Comparison of ENCODE assay signal across 24 mouse cellular contexts in genomic region chr4:39493596-39493995, GRCm38 (mm10). TPM values are rescaled to one million over a fixed set of nuclear protein-coding genes. Genes with fewer than 3 reads are reported as not detected.
DNase-seq lines count a peak whose midpoint lies in the region; ATAC-seq and TF ChIP-seq lines count a peak whose summit lies in the region.
"Had no signal": no experiment of that assay in that cellular context is flagged by ENCODE, and none has a peak within 500 bp of the region (broad histone marks: within the 10 kb centered on the region; RNA-seq: fewer than 3 reads in every experiment).

No protein-coding gene starts in this region.

- peak; percentile 5 for DNase-seq in thymus, postnatal 0 days (ENCODE audit: low spot score)
- no peak for DNase-seq in thymus, postnatal 10 days (ENCODE audit: low spot score in 2 of 2)
- DNase-seq in CH12.LX (ENCODE audit: extremely low read depth) = peak; percentile 3
- DNase-seq in cerebellum, adult 18-20 months = no peak
- DNase-seq: adrenal gland, postnatal 10 days; B cell, adult 2 months; cerebellum, adult 11 months; cerebellum, adult 9-10 months; cerebellum, postnatal 25 days; gastrocnemius, postnatal 36 days; heart, adult 18-20 months; heart, postnatal 10 days; heart, postnatal 4 days had no signal

- ATAC-seq in liver, embryonic 16.5 days (ENCODE audit: low read depth) = 0 out of 2 replicates have a peak, but pooled peaks have one; percentile 41
- ATAC-seq in liver, embryonic 12.5 days = no peak
- ATAC-seq: CD4-positive, CD25-positive, alpha-beta regulatory T cell, adult 4 months; forebrain, embryonic 15.5 days had no signal

- no peaks in the 10 kb centered on the region for H3K4me1 ChIP-seq in liver, embryonic 16.5 days (ENCODE audit: control insufficient read depth, low read depth, low read length)
- H3K4me1 ChIP-seq in liver, embryonic 12.5 days = no peaks in the 10 kb centered on the region
- no peaks in the 10 kb centered on the region for H3K4me1 ChIP-seq in CH12.LX (ENCODE audit: control insufficient read depth in 1 of 2, insufficient read depth in 2 of 2)
- H3K4me1 ChIP-seq: embryonic facial prominence, embryonic 12.5 days; forebrain, embryonic 15.5 days; heart, embryonic 10.5 days; hindbrain, embryonic 12.5 days had no signal

- H3K27ac ChIP-seq in liver, embryonic 16.5 days (ENCODE audit: low read length) = no peak overlapping the region
- H3K27ac ChIP-seq in liver, embryonic 12.5 days = no peak overlapping the region
- no peak overlapping the region for H3K27ac ChIP-seq in CH12.LX (ENCODE audit: insufficient read depth, low read depth)
- H3K27ac ChIP-seq: embryonic facial prominence, embryonic 12.5 days; forebrain, embryonic 15.5 days; heart, embryonic 10.5 days; hindbrain, embryonic 12.5 days had no signal

- no peaks in the 10 kb centered on the region for H3K9me3 ChIP-seq in liver, embryonic 16.5 days (replicated peaks; ENCODE audit: control insufficient read depth, low read length)
- no peaks in the 10 kb centered on the region for H3K9me3 ChIP-seq in liver, embryonic 12.5 days (replicated peaks)
- H3K9me3 ChIP-seq in CH12.LX (replicated peaks; ENCODE audit: low read length) = peaks cover 5% of the 10 kb centered on the region
- H3K9me3 ChIP-seq: embryonic facial prominence, embryonic 12.5 days; forebrain, embryonic 15.5 days; heart, embryonic 10.5 days; hindbrain, embryonic 12.5 days had no signal

- no peak overlapping the region for H3K4me2 ChIP-seq in liver, embryonic 16.5 days (ENCODE audit: low read depth, low read length)
- H3K4me2 ChIP-seq in liver, embryonic 12.5 days = no peak overlapping the region
- H3K4me2 ChIP-seq in CH12.LX (ENCODE audit: insufficient read depth, low read depth, poor library complexity, severe bottlenecking) = no peak overlapping the region
- H3K4me2 ChIP-seq: embryonic facial prominence, embryonic 12.5 days; forebrain, embryonic 15.5 days; hindbrain, embryonic 12.5 days had no signal

- TF ChIP-seq POLR2A in CH12.LX (IDR thresholded peaks at IDR 0.05; ENCODE audit: low read depth, low read length) = no peak

- no peak for TF ChIP-seq EP300 in CH12.LX (IDR thresholded peaks at IDR 0.05; ENCODE audit: low read length)

- H3K79me2 ChIP-seq in CH12.LX (replicated peaks; ENCODE audit: control insufficient read depth, extremely low read depth, insufficient read depth, poor library complexity, severe bottlenecking) = no peaks in the 10 kb centered on the region

- no peaks in the 10 kb centered on the region for H3K36me3 ChIP-seq in liver, embryonic 16.5 days (ENCODE audit: control insufficient read depth, insufficient read depth)
- no peaks in the 10 kb centered on the region for H3K36me3 ChIP-seq in liver, embryonic 12.5 days
- H3K36me3 ChIP-seq in CH12.LX (replicated peaks in 1 of 2; ENCODE audit: control insufficient read depth in 1 of 2, insufficient read depth in 1 of 2, low read length in 1 of 2) = no peaks in the 10 kb centered on the region
- H3K36me3 ChIP-seq: embryonic facial prominence, embryonic 12.5 days; forebrain, embryonic 15.5 days; heart, embryonic 10.5 days; hindbrain, embryonic 12.5 days had no signal

- TF ChIP-seq CTCF in CH12.LX (conservative IDR thresholded peaks at IDR 0.05 in 1 of 2, IDR thresholded peaks at IDR 0.05 in 1 of 2; ENCODE audit: low read depth in 2 of 2, low read length in 2 of 2) = no peak

- H3K4me3 ChIP-seq in liver, embryonic 16.5 days (ENCODE audit: low read depth, low read length) = no peak overlapping the region
- no peak overlapping the region for H3K4me3 ChIP-seq in liver, embryonic 12.5 days
- H3K4me3 ChIP-seq in CH12.LX (replicated peaks in 1 of 3; ENCODE audit: low read depth in 2 of 3, low read length in 2 of 3, poor library complexity in 1 of 3) = no peak overlapping the region
- H3K4me3 ChIP-seq: embryonic facial prominence, embryonic 12.5 days; forebrain, embryonic 15.5 days; heart, embryonic 10.5 days; hindbrain, embryonic 12.5 days had no signal

- no peaks in the 10 kb centered on the region for H3K27me3 ChIP-seq in liver, embryonic 16.5 days (ENCODE audit: control insufficient read depth, insufficient read depth, low read depth, low read length)
- no peaks in the 10 kb centered on the region for H3K27me3 ChIP-seq in liver, embryonic 12.5 days (replicated peaks)
- no peaks in the 10 kb centered on the region for H3K27me3 ChIP-seq in CH12.LX (replicated peaks)
- H3K27me3 ChIP-seq: embryonic facial prominence, embryonic 12.5 days; forebrain, embryonic 15.5 days; hindbrain, embryonic 12.5 days had no signal

- no peak overlapping the region for H3K9ac ChIP-seq in liver, embryonic 16.5 days (ENCODE audit: low read depth, low read length)
- H3K9ac ChIP-seq in liver, embryonic 12.5 days = no peak overlapping the region
- H3K9ac ChIP-seq in CH12.LX (ENCODE audit: insufficient read depth, low read depth) = no peak overlapping the region
- H3K9ac ChIP-seq: embryonic facial prominence, embryonic 12.5 days; forebrain, embryonic 15.5 days; hindbrain, embryonic 12.5 days had no signal

- no peak for TF ChIP-seq RAD21 in CH12.LX (IDR thresholded peaks at IDR 0.05; ENCODE audit: low read depth, low read length)

- in situ Hi-C loops in CH12.LX (cut with MboI; ENCODE audit: low pct_ligation_motif_present, low pct_unique_long_range_greater_than_20kb, low sequenced_read_pairs) = no loop called here

- WGBS in liver, embryonic 16.5 days (ENCODE audit: insufficient replicate concordance) = 25% methylated on average over 1 of the region's 1 CpGs
- 30% methylated on average over 1 of the region's 1 CpGs for WGBS in liver, embryonic 12.5 days (ENCODE audit: insufficient replicate concordance)

- dilution Hi-C loops in CH12.LX (cut with MboI; ENCODE audit: extremely low pct_ligation_motif_present, extremely low pct_unique_long_range_greater_than_20kb, low sequenced_read_pairs) = no loop called here

TF ChIP-seq in CH12.LX, 34 proteins besides CTCF, POLR2A, EP300 and RAD21:
- no peak for TF ChIP-seq HCFC1 (IDR thresholded peaks at IDR 0.05; ENCODE audit: low read depth, low read length)
- no peak for TF ChIP-seq ZNF384 (IDR thresholded peaks at IDR 0.05; ENCODE audit: low read depth, low read length)
- TF ChIP-seq ETS1 (conservative IDR thresholded peaks at IDR 0.05; ENCODE audit: low read depth, low read length) = no peak
- TF ChIP-seq MAZ (IDR thresholded peaks at IDR 0.05; ENCODE audit: low read depth, low read length) = no peak
- TF ChIP-seq KAT2A (IDR thresholded peaks at IDR 0.05; ENCODE audit: insufficient replicate concordance, low read length) = no peak
- no peak for TF ChIP-seq SMC3 (IDR thresholded peaks at IDR 0.05; ENCODE audit: low read depth, low read length)
- TF ChIP-seq PAX5 (IDR thresholded peaks at IDR 0.05; ENCODE audit: low read length) = no peak
- TF ChIP-seq POLR2AphosphoS2 (IDR thresholded peaks at IDR 0.05; ENCODE audit: low read depth, low read length) = no peak
- no peak for TF ChIP-seq BHLHE40 (IDR thresholded peaks at IDR 0.05; ENCODE audit: low read depth, low read length)

RNA-seq across cellular contexts. Expression of gene 1700009N14Rik, which starts 43.5 kb away (rescaled TPM):
- polyA plus RNA-seq in liver, embryonic 16.5 days (2015; fragmentation: Nextera tagmentation; extraction: Ambion mirVana) = not detected in 2 replicates
- not detected in 2 replicates for polyA plus RNA-seq in liver, embryonic 12.5 days (2016; fragmentation: Nextera tagmentation; extraction: Ambion mirVana)
- polyA plus RNA-seq in thymus, postnatal 0 days (2015; fragmentation: Nextera tagmentation; extraction: Ambion mirVana) = not detected in 2 replicates
- not detected in 2 replicates for total RNA-seq in CH12.LX (2012; rRNA removed)
- not detected in 2 replicates for total RNA-seq in CH12.LX (2014; rRNA removed)
- polyA plus RNA-seq in CH12.LX (2012; ENCODE audit: insufficient read length, low read depth) = not detected in 2 replicates
- total RNA-seq: adrenal gland, postnatal 10 days; adrenal gland, postnatal 4 days; gastrocnemius, adult 8-10 months; gastrocnemius, postnatal 36 days; heart, adult 18-20 months; heart, postnatal 10 days; heart, postnatal 4 days; MEL had no signal
- polyA plus RNA-seq: CD4-positive, CD25-positive, alpha-beta regulatory T cell, adult 4 months; cortical plate, adult 2 months; embryonic facial prominence, embryonic 12.5 days; forebrain, embryonic 15.5 days; hindbrain, embryonic 12.5 days had no signal

Comparison
In these comparisons a context has a peak if more than half of its experiments do, and no peak if none do; other contexts are left out.
1. DNase-seq: peak in thymus, postnatal 0 days (single experiment) and CH12.LX (single experiment); none in thymus, postnatal 10 days (0 of 2) and cerebellum, adult 18-20 months (0 of 2).